Mouse (Mus musculus) urinary bladder, postnatal 14 days (tissue): ENCODE measurements at regions not wholly inside any gene's neighbourhood (a gene's known extent, or its start where the extent isn't known, plus 50 kb on each side); places are given as distances from the start of the nearest gene placed in this dataset.

Experiments used
- DNase-seq: peaks from one replicate; pipeline ENCODE4 v3.0.0; 2021; ENCODE audit warnings: low spot score

- no peak for DNase-seq
Observed at GRCm38 (mm10) chr10:93361654-93362195, 50.8 kb upstream of the Elk3 start.

- no peak for DNase-seq
Observed at GRCm38 (mm10) chr10:93364108-93364793, 53.3 kb upstream of the Elk3 start.

GRCm38 (mm10) chr10:93364881-93365280 is 53.9 kb upstream of the Elk3 start:
- DNase-seq: no peak

- DNase-seq: no peak
Observed at GRCm38 (mm10) chr10:93365318-93365717, 54.4 kb upstream of the Elk3 start.

- DNase-seq: no peak
Observed at GRCm38 (mm10) chr10:93365824-93366223, 54.9 kb upstream of the Elk3 start.

GRCm38 (mm10) chr10:93369737-93370136 is 58.8 kb upstream of the Elk3 start:
- DNase-seq: no peak

GRCm38 (mm10) chr10:93370331-93370730 is 59.4 kb upstream of the Elk3 start:
- no peak for DNase-seq

- DNase-seq: no peak
Observed at GRCm38 (mm10) chr10:93372281-93372680, 61.3 kb upstream of the Elk3 start.

GRCm38 (mm10) chr10:93373265-93373664 is 62.3 kb upstream of the Elk3 start:
- DNase-seq: no peak

- DNase-seq: no peak
Observed at GRCm38 (mm10) chr10:93373954-93374689, 63.2 kb upstream of the Elk3 start.

GRCm38 (mm10) chr10:93374690-93374994 is 63.7 kb upstream of the Elk3 start:
- DNase-seq: no peak

GRCm38 (mm10) chr10:93375007-93375711 is 64.2 kb upstream of the Elk3 start:
- DNase-seq: peak; percentile 9

GRCm38 (mm10) chr10:93375771-93376170 is 64.8 kb upstream of the Elk3 start:
- DNase-seq: no peak

- no peak for DNase-seq
Observed at GRCm38 (mm10) chr10:93376457-93376941, 65.6 kb upstream of the Elk3 start.

- no peak for DNase-seq
Observed at GRCm38 (mm10) chr10:93389276-93389675, 63.9 kb upstream of the Lta4h start.

GRCm38 (mm10) chr10:93391296-93391695 is 61.9 kb upstream of the Lta4h start:
- no peak for DNase-seq

- no peak for DNase-seq
Observed at GRCm38 (mm10) chr10:93393902-93394301, 59.3 kb upstream of the Lta4h start.

GRCm38 (mm10) chr10:93397711-93398110 is 55.5 kb upstream of the Lta4h start:
- no peak for DNase-seq

- DNase-seq: no peak
Observed at GRCm38 (mm10) chr10:93398531-93399320, 54.5 kb upstream of the Lta4h start.

- DNase-seq: no peak
Observed at GRCm38 (mm10) chr10:93402689-93403509, 50.3 kb upstream of the Lta4h start.
